Mouse (Mus musculus) brain, embryonic 14.5 days (tissue): Measurements from ENCODE around the gene Fignl1. TPM values are rescaled to one million over a fixed set of nuclear protein-coding genes. Genes with fewer than 3 reads are reported as not detected.
A peak's percentile ranks its signal among the peaks of the same experiment; 100 is the strongest.

Experiments used
- DNase-seq: peaks from one replicate; pipeline ENCODE4 v3.0.0-alpha.2; 2011; ENCODE audit warnings: low read depth
- CTCF ChIP-seq: fragments of 200-500 bp; IDR thresholded peaks from 2 replicates; pipeline ENCODE4 v1.5.1; 2012; ENCODE audit warnings: inconsistent platforms, mild to moderate bottlenecking, moderate library complexity, borderline replicate concordance; ENCODE audit not compliant: insufficient read depth, insufficient read length; ENCODE audit errors: extremely low read depth
- POLR2A ChIP-seq: fragments of 200-500 bp; IDR thresholded peaks from 2 replicates; pipeline ENCODE4 v1.6.1; 2012; ENCODE audit warnings: mild to moderate bottlenecking, inconsistent platforms, borderline replicate concordance; ENCODE audit not compliant: poor library complexity, insufficient read depth, insufficient read length, severe bottlenecking; ENCODE audit errors: extremely low read depth
- polyA plus RNA-seq: library from polyadenylated mRNA; depleted of rRNA; stranded (reverse); fragments of >200 nt; gene quantifications from 2 replicates; pipeline ENCODE4 v1.2.3, GENCODE M21; 2012

Fignl1 gene
- polyA plus RNA-seq, 1 experiment: 8.7 TPM

DNA sequence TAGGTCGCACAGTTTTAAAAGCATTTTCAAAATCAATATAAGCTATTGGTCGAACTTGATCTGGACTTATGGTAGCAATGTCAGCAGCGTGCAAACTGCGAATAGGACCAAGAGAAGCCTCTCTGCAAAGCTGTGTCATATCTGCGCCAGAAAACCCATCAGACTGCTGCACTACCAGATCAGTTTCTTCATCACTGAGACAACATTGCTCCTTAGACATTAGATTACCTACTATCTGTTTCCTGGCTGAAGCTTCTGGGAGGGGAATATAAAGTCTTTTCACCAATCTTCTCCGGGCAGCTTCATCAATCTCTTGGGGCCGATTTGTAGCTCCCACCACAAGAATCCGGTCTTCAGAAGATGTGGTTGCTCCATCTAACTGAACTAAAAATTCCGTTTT, 7.7 kb downstream of the Fignl1 start:
- no peak for DNase-seq
- TF ChIP-seq CTCF (no peak), POLR2A (no peak)

DNA sequence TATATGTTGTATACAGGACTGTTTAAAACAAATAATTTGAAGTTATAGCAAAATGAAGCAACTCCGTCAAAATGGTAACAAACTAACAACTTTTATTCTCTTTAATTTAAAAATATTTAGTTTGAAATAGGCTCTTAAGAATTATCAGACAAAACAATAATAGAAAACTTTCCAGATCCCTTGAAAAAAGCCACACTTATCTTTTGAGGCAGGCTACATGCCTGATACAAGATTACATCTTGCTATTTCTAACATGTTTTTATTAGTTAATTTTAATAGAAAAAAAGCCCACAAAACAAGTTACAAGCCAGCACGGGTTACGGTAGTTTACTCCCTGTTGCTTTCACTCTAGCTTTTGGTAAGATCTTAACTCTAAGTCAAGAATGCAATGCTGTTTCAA, 8.5 kb downstream of the Fignl1 start:
- TF ChIP-seq POLR2A: no peak
- no peak for TF ChIP-seq CTCF
- no peak for DNase-seq

DNA sequence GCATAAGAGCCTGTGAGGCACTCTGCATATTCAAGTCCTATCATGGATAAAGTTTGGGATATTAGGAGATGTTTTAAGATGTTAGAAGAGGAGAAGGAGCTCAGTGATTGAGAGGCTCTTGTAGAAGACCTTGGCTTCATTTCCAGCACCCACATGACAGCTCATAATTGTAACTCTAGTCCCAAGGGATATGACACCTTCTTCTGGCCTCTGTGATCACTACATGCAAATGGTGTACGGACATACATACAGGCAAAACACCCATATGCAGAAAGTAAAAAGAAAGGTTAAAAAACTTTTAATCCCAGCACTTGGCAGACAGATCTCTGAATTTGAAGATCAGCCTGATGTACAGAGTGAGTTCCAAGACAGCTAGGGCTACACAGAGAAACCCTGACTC, 10.1 kb downstream of the Fignl1 start:
- DNase-seq: no peak
- TF ChIP-seq POLR2A (no peak), CTCF (no peak)

- no peak for DNase-seq
- TF ChIP-seq CTCF (no peak), POLR2A (no peak)
Observed at GRCm38 (mm10) chr11:11794626-11795025, 14.1 kb downstream of the Fignl1 start.

GRCm38 (mm10) chr11:11788521-11788974, 20.2 kb downstream of the Fignl1 start:
- peak; percentile 88 for DNase-seq
- TF ChIP-seq POLR2A: no peak
- peak; percentile 97 for TF ChIP-seq CTCF

DNA sequence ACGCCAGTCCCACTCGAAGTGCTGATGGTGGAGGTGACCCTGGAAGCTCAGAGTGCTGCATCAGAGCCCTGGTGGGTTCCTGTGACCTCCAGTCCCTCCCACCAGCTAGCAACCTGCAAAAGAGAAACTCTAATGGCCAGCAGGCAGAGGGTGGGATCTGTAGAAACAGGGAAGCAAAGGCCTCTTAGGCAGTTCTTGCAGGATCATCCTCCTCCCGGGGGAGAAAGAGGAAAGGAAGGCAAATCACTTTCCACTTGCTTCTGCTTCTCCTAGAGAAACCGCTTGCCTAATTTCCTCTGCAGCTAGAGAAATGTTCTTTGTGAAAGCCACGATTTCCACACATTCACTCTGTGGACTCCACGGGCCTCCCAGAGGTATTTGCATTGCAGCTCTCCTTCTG, 23.3 kb downstream of the Fignl1 start:
- TF ChIP-seq CTCF (no peak), POLR2A (no peak)
- no peak for DNase-seq

DNA sequence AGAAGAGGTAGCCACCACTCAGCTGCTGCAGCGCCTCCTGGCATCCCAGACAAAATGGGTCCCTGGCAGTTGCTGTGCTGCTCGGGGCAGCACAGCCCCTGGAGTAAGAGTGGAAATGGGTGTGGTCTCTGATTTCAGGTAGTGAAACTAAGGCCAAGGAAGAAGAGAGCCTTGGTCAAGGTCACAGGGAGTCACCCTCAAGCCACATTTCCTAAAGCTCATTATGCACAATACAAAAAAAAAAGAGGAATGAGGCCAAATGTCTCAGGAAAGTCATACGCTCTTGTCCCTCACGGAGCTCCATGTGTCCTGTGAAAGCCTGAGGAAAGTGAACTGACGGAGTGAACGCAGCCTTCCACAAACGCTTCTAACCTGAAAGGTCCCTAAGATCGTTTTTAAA, 27.0 kb downstream of the Fignl1 start:
- no peak for DNase-seq
- TF ChIP-seq POLR2A (no peak), CTCF (no peak)

GRCm38 (mm10) chr11:11778345-11778744, 30.4 kb downstream of the Fignl1 start:
- no peak for DNase-seq
- no peak for TF ChIP-seq CTCF
- no peak for TF ChIP-seq POLR2A

DNA sequence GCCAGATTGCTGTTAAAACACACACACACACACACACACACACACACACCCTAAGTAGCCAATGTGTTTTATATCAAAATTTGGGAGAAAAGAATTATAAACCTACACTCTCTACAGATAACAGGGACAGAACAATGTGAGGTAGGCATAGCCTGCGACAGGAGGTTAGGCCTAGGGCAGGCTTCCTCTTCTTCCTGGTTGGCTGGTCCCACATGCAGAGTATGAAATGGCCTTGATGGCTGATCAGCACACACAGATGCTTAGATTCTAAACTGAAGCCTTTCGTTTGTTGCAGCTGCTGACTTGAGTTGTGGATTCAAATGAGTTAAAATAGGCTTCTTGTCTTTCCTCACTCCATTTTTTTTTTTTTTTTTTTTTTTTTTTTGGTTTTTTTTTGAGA, 31.0 kb downstream of the Fignl1 start:
- no peak for DNase-seq
- TF ChIP-seq POLR2A (no peak), CTCF (no peak)

DNA sequence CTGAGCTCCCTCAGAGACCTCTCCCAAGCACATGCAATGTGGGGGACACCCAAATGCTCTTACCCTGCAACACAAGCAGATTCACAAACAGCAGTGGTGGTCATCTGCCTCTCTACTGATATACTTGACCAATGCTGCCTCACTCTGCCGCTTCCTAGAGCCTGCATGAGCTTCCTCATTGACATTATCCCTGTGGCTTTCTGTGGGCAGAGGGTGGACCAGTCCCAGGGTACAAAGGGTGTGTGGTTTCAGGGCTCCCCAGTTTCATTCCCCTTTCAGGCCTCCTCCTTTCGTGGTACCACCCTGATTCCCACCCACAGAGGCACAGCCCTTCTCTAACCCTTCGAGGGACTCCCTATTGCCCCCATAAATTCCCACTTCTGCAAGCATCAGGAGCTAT, 31.5 kb downstream of the Fignl1 start:
- TF ChIP-seq POLR2A (no peak), CTCF (no peak)
- no peak for DNase-seq

GRCm38 (mm10) chr11:11776822-11777174, 32.0 kb downstream of the Fignl1 start:
- DNase-seq: no peak
- TF ChIP-seq CTCF: 0 out of 2 replicates have a peak, but pooled peaks have one; percentile 3
- TF ChIP-seq POLR2A: no peak

GRCm38 (mm10) chr11:11776071-11776821, 32.5 kb downstream of the Fignl1 start:
- DNase-seq: no peak
- TF ChIP-seq CTCF (no peak), POLR2A (no peak)

DNA sequence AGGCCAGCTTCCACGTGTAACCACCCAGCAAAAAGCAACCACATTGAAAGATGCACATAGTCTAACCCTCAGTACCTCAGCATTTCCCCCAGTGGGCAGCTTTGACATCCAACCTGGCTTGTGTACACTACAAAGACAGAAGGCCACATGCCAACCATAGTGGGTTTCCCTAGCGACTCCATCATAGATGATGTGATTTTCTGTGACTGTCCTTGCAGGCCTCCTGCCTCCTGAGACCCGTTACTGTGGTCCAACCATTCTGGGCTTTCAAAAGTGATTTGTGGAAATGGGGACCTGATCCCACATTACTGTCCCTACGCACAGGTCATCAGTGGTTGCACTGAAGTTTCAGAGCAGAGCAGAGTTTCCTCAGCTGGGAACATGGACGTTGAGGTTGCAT, 33.9 kb downstream of the Fignl1 start:
- DNase-seq: no peak
- TF ChIP-seq POLR2A (no peak), CTCF (no peak)

GRCm38 (mm10) chr11:11774384-11774783, 34.4 kb downstream of the Fignl1 start:
- no peak for TF ChIP-seq CTCF
- no peak for TF ChIP-seq POLR2A
- no peak for DNase-seq
